Mouse (Mus musculus) C2C12 (cell line): ENCODE measurements around the gene Pdcd1lg2.

Source experiments
- CTCF ChIP-seq: IDR thresholded peaks from one replicate; pipeline ENCODE4 v1.5.1; 2011; ENCODE audit not compliant: control insufficient read depth, insufficient read depth, insufficient read length
- MYOD1 ChIP-seq: IDR thresholded peaks from one replicate; pipeline ENCODE4 v1.6.1; 2011; ENCODE audit warnings: low read depth; ENCODE audit not compliant: control insufficient read depth, insufficient read length
- USF1 ChIP-seq: IDR thresholded peaks from one replicate; pipeline ENCODE4 v1.6.1; 2011; ENCODE audit warnings: low read depth, mild to moderate bottlenecking, control low read depth, moderate library complexity

- TF ChIP-seq MYOD1 (no peak), CTCF (no peak), USF1 (no peak)
Measured at GRCm38 (mm10) chr19:29463645-29464395, 53.1 kb downstream of the Pdcd1lg2 start.
